Mouse (Mus musculus) lung, adult 2 months (tissue): ENCODE data around the gene Olfr316.
"Not testable (repeated sequence)": the region's sequence is repeated elsewhere in the genome, so short reads cannot be mapped to it uniquely, and the experiment has no call there.

Experiments
- CTCF ChIP-seq: fragments of 200-500 bp; IDR thresholded peaks from 2 replicates; pipeline ENCODE4 v1.5.1; 2011; ENCODE audit warnings: mild to moderate bottlenecking, low read length, control low read depth; ENCODE audit not compliant: insufficient read depth
- POLR2A ChIP-seq: fragments of 200-500 bp; IDR thresholded peaks from 2 replicates; pipeline ENCODE4 v1.6.1; 2011; ENCODE audit warnings: low read depth, mild to moderate bottlenecking, control low read depth, low read length, borderline replicate concordance; ENCODE audit errors: extremely low read depth

- not testable (repeated sequence) for TF ChIP-seq POLR2A, CTCF
Observed at GRCm38 (mm10) chr11:58727896-58728650, 24.5 kb upstream of the Olfr316 start.
